Mouse (Mus musculus) erythroblast, embryonic 14.5 days (primary cell): ENCODE measurements around the gene Tbxas1.

Experiments used
- GATA1 ChIP-seq: IDR thresholded peaks from 2 replicates; pipeline ENCODE4 v1.6.1; 2012; ENCODE audit warnings: low read length, inconsistent platforms, mixed read lengths
- TAL1 ChIP-seq: IDR thresholded peaks from 3 replicates; pipeline ENCODE4 v1.6.1; 2012; ENCODE audit warnings: low read length, inconsistent platforms, mixed read lengths

DNA sequence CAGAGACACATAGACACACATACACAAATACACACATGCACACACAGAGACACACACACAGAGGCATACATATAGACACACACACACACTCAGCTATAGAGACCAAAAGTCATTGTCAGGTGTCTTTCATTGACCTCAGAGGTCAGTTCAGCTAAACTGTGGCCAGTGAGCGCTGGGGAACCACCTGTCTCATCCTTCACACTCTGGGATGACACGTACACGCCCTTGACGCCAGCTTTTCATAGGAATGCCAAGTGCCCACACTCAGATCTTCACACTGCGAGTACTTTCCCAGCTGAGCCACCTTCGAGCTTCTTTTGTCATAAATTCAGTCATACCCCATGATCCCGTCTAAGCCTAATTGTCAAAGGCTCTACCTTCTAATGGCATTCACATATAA, 158.5 kb downstream of the Tbxas1 start:
- TF ChIP-seq TAL1 (no peak), GATA1 (no peak)
